Mouse (Mus musculus): ENCODE measurements around the gene Tbl3. TPM values are rescaled to one million over a fixed set of nuclear protein-coding genes. Genes with fewer than 3 reads are reported as not detected.

The Tbl3 gene
- polyA plus RNA-seq, 1 experiment from 2014 or later = 25.2 TPM

GRCm38 (mm10) chr17:24736330-24737051 lies 29.0 kb upstream of the Tbl3 start, which contains the start of gene Msrb1:
Gene Msrb1 (plus strand): TSS chr17:24736642.
- H3K9me3 ChIP-seq (ENCODE audit: control insufficient read depth) = no peaks in the 10 kb centered on the region
- H3K4me3 ChIP-seq (ENCODE audit: low read depth, low read length) = peak within 1 kb of the TSS; percentile 64
- H3K4me1 ChIP-seq (replicated peaks; ENCODE audit: control insufficient read depth, insufficient read depth, low read length) = 0 out of 2 replicates have a peak, but pooled peaks cover 9% of the 10 kb centered on the region
- peaks cover 10% of the 10 kb centered on the region; the same call in 1 of the 2 replicates for H3K36me3 ChIP-seq (ENCODE audit: control insufficient read depth, insufficient read depth)
- H3K9ac ChIP-seq (ENCODE audit: low read depth, low read length) = peak within 1 kb of the TSS; percentile 58
- H3K27me3 ChIP-seq (replicated peaks; ENCODE audit: control insufficient read depth, insufficient read depth, low read length) = no peaks in the 10 kb centered on the region
- ATAC-seq = peak; percentile 93
- peak within 1 kb of the TSS; percentile 83 for H3K4me2 ChIP-seq (replicated peaks; ENCODE audit: low read depth)
- TF ChIP-seq CTCF (IDR thresholded peaks at IDR 0.05; ENCODE audit: low read depth) = no peak
- H3K27ac ChIP-seq (ENCODE audit: low read depth, low read length) = peak within 1 kb of the TSS; percentile 65
- under 1% methylated on average over 29 of the region's 29 CpGs for WGBS

- no peak for TF ChIP-seq CTCF (IDR thresholded peaks at IDR 0.05; ENCODE audit: low read depth)
- WGBS = 94% methylated on average over 7 of the region's 7 CpGs
- Histone ChIP-seq H3K9me3 (ENCODE audit: control insufficient read depth) (no peaks in the 10 kb centered on the region), H3K4me2 (replicated peaks; ENCODE audit: low read depth) (peak overlapping the region; percentile 83; the same call in 1 of the 2 replicates), H3K27ac (ENCODE audit: low read depth, low read length) (peak overlapping the region; percentile 52; the same call in 1 of the 2 replicates), H3K9ac (ENCODE audit: low read depth, low read length) (no peak overlapping the region), H3K4me3 (ENCODE audit: low read depth, low read length) (no peak overlapping the region), H3K4me1 (replicated peaks; ENCODE audit: control insufficient read depth, insufficient read depth, low read length) (0 out of 2 replicates have a peak, but pooled peaks cover 9% of the 10 kb centered on the region), H3K36me3 (ENCODE audit: control insufficient read depth, insufficient read depth) (peaks cover 7% of the 10 kb centered on the region; the same call in 1 of the 2 replicates), H3K27me3 (replicated peaks; ENCODE audit: control insufficient read depth, insufficient read depth, low read length) (no peaks in the 10 kb centered on the region)
- ATAC-seq = no peak
Measured at GRCm38 (mm10) chr17:24735446-24735845, 28.0 kb upstream of the Tbl3 start.

GRCm38 (mm10) chr17:24734513-24734912 lies 27.1 kb upstream of the Tbl3 start:
- 0 out of 2 replicates have a peak, but pooled peaks cover 9% of the 10 kb centered on the region for H3K4me1 ChIP-seq (replicated peaks; ENCODE audit: control insufficient read depth, insufficient read depth, low read length)
- 88% methylated on average over 1 of the region's 1 CpGs for WGBS
- H3K27me3 ChIP-seq (replicated peaks; ENCODE audit: control insufficient read depth, insufficient read depth, low read length) = no peaks in the 10 kb centered on the region
- TF ChIP-seq CTCF (IDR thresholded peaks at IDR 0.05; ENCODE audit: low read depth) = peak; percentile 40
- no peak overlapping the region for H3K27ac ChIP-seq (ENCODE audit: low read depth, low read length)
- no peak for ATAC-seq
- no peaks in the 10 kb centered on the region for H3K9me3 ChIP-seq (ENCODE audit: control insufficient read depth)
- H3K4me2 ChIP-seq (replicated peaks; ENCODE audit: low read depth) = no peak overlapping the region
- H3K4me3 ChIP-seq (ENCODE audit: low read depth, low read length) = no peak overlapping the region
- H3K9ac ChIP-seq (ENCODE audit: low read depth, low read length) = no peak overlapping the region
- no peaks in the 10 kb centered on the region for H3K36me3 ChIP-seq (ENCODE audit: control insufficient read depth, insufficient read depth)

- no peak overlapping the region for H3K4me3 ChIP-seq (ENCODE audit: low read depth, low read length)
- no peak overlapping the region for H3K4me2 ChIP-seq (replicated peaks; ENCODE audit: low read depth)
- no peaks in the 10 kb centered on the region for H3K27me3 ChIP-seq (replicated peaks; ENCODE audit: control insufficient read depth, insufficient read depth, low read length)
- H3K27ac ChIP-seq (ENCODE audit: low read depth, low read length) = no peak overlapping the region
- no peak for TF ChIP-seq CTCF (IDR thresholded peaks at IDR 0.05; ENCODE audit: low read depth)
- H3K9ac ChIP-seq (ENCODE audit: low read depth, low read length) = no peak overlapping the region
- 0 out of 2 replicates have a peak, but pooled peaks cover 7% of the 10 kb centered on the region for H3K4me1 ChIP-seq (replicated peaks; ENCODE audit: control insufficient read depth, insufficient read depth, low read length)
- 90% methylated on average over 21 of the region's 21 CpGs for WGBS
- no peak for ATAC-seq
- no peaks in the 10 kb centered on the region for H3K9me3 ChIP-seq (ENCODE audit: control insufficient read depth)
- H3K36me3 ChIP-seq (ENCODE audit: control insufficient read depth, insufficient read depth) = no peaks in the 10 kb centered on the region
Measured at GRCm38 (mm10) chr17:24733434-24734050, 26.1 kb upstream of the Tbl3 start.

- no peak overlapping the region for H3K27ac ChIP-seq (ENCODE audit: low read depth, low read length)
- H3K9me3 ChIP-seq (ENCODE audit: control insufficient read depth) = no peaks in the 10 kb centered on the region
- no peak overlapping the region for H3K4me3 ChIP-seq (ENCODE audit: low read depth, low read length)
- 0 out of 2 replicates have a peak, but pooled peaks cover 1% of the 10 kb centered on the region for H3K4me1 ChIP-seq (replicated peaks; ENCODE audit: control insufficient read depth, insufficient read depth, low read length)
- H3K27me3 ChIP-seq (replicated peaks; ENCODE audit: control insufficient read depth, insufficient read depth, low read length) = peaks cover 3% of the 10 kb centered on the region; the same call in 1 of the 2 replicates
- H3K36me3 ChIP-seq (ENCODE audit: control insufficient read depth, insufficient read depth) = no peaks in the 10 kb centered on the region
- no peak overlapping the region for H3K9ac ChIP-seq (ENCODE audit: low read depth, low read length)
- WGBS = 84% methylated on average over 12 of the region's 12 CpGs
- TF ChIP-seq CTCF (IDR thresholded peaks at IDR 0.05; ENCODE audit: low read depth) = no peak
- no peak overlapping the region for H3K4me2 ChIP-seq (replicated peaks; ENCODE audit: low read depth)
- ATAC-seq = no peak
Measured at GRCm38 (mm10) chr17:24732233-24732935, 24.9 kb upstream of the Tbl3 start.

- Histone ChIP-seq H3K9me3 (ENCODE audit: control insufficient read depth) (no peaks in the 10 kb centered on the region), H3K4me2 (replicated peaks; ENCODE audit: low read depth) (no peak overlapping the region), H3K36me3 (ENCODE audit: control insufficient read depth, insufficient read depth) (no peaks in the 10 kb centered on the region), H3K9ac (ENCODE audit: low read depth, low read length) (no peak overlapping the region), H3K4me3 (ENCODE audit: low read depth, low read length) (no peak overlapping the region), H3K27me3 (replicated peaks; ENCODE audit: control insufficient read depth, insufficient read depth, low read length) (peaks cover 3% of the 10 kb centered on the region; the same call in 1 of the 2 replicates), H3K27ac (ENCODE audit: low read depth, low read length) (no peak overlapping the region), H3K4me1 (replicated peaks; ENCODE audit: control insufficient read depth, insufficient read depth, low read length) (no peaks in the 10 kb centered on the region)
- 83% methylated on average over 14 of the region's 14 CpGs for WGBS
- no peak for ATAC-seq
- TF ChIP-seq CTCF (IDR thresholded peaks at IDR 0.05; ENCODE audit: low read depth) = no peak
Measured at GRCm38 (mm10) chr17:24730787-24731186, 23.3 kb upstream of the Tbl3 start.
